Mouse (Mus musculus) frontal cortex, postnatal 10 days (tissue): Measurements from ENCODE around the gene Creg2.
A peak's percentile ranks its signal among the peaks of the same experiment; 100 is the strongest.
"Not testable (repeated sequence)": the region's sequence is repeated elsewhere in the genome, so short reads cannot be mapped to it uniquely, and the experiment has no call there.

Source experiments
- DNase-seq, 2 experiments: peaks; one replicate each; pipeline ENCODE4 v3.0.0; 2022; ENCODE audit warnings: low spot score in 2 of 2, mixed read lengths in 1 of 2

Creg2 gene

GRCm38 (mm10) chr1:39597135-39597534 lies 54.1 kb downstream of the Creg2 start:
- DNase-seq = not testable (repeated sequence)

GRCm38 (mm10) chr1:39593836-39594235 lies 57.4 kb downstream of the Creg2 start:
- DNase-seq = no peak

- no peak for DNase-seq
Measured at GRCm38 (mm10) chr1:39592090-39592489, 59.2 kb downstream of the Creg2 start.

GRCm38 (mm10) chr1:39591557-39591956 lies 59.7 kb downstream of the Creg2 start:
- DNase-seq = not testable (repeated sequence)

- DNase-seq = no peak
Measured at GRCm38 (mm10) chr1:39590193-39590592, 61.1 kb downstream of the Creg2 start.

GRCm38 (mm10) chr1:39585416-39585815 lies 65.9 kb downstream of the Creg2 start:
- no peak for DNase-seq

GRCm38 (mm10) chr1:39583173-39583572 lies 68.1 kb downstream of the Creg2 start:
- no peak for DNase-seq

GRCm38 (mm10) chr1:39581215-39581614 lies 70.1 kb downstream of the Creg2 start:
- no peak for DNase-seq

- DNase-seq = no peak
Measured at GRCm38 (mm10) chr1:39579139-39579538, 72.1 kb downstream of the Creg2 start.

- no peak for DNase-seq
Measured at GRCm38 (mm10) chr1:39578446-39578845, 72.8 kb downstream of the Creg2 start.

- DNase-seq = peak; percentile 94 to 95
Measured at GRCm38 (mm10) chr1:39577253-39577705, 74.0 kb downstream of the Creg2 start, which contains the start of gene Rnf149. Gene Rnf149 (minus strand): TSS chr1:39577405.

GRCm38 (mm10) chr1:39576431-39577243 lies 74.6 kb downstream of the Creg2 start:
- peak in 1 of 2 experiments; percentile 59 for DNase-seq

- no peak for DNase-seq
Measured at GRCm38 (mm10) chr1:39575778-39576375, 75.4 kb downstream of the Creg2 start.

GRCm38 (mm10) chr1:39573890-39574289 lies 77.4 kb downstream of the Creg2 start:
- no peak for DNase-seq

- DNase-seq = no peak
Measured at GRCm38 (mm10) chr1:39571653-39572052, 79.6 kb downstream of the Creg2 start.
